Mouse (Mus musculus) sigmoid colon, adult 10 weeks (tissue): Measurements from ENCODE around the gene Ttc30a2. TPM values are rescaled to one million over a fixed set of nuclear protein-coding genes. Genes with fewer than 3 reads are reported as not detected.

ENCODE experiments used
- polyA plus RNA-seq: library from polyadenylated mRNA; stranded (reverse); fragments of 350-450 nt; fragmentation: Illumina TruSeq; extraction: RNeasy Lipid Tissue Mini Kit (QIAGEN cat#74804); gene quantifications from one replicate; pipeline ENCODE4 v1.2.3, GENCODE M21; 2014; ENCODE audit warnings: low read depth, low replicate concordance

The Ttc30a2 gene
- polyA plus RNA-seq, result 0.41 TPM

DNA sequence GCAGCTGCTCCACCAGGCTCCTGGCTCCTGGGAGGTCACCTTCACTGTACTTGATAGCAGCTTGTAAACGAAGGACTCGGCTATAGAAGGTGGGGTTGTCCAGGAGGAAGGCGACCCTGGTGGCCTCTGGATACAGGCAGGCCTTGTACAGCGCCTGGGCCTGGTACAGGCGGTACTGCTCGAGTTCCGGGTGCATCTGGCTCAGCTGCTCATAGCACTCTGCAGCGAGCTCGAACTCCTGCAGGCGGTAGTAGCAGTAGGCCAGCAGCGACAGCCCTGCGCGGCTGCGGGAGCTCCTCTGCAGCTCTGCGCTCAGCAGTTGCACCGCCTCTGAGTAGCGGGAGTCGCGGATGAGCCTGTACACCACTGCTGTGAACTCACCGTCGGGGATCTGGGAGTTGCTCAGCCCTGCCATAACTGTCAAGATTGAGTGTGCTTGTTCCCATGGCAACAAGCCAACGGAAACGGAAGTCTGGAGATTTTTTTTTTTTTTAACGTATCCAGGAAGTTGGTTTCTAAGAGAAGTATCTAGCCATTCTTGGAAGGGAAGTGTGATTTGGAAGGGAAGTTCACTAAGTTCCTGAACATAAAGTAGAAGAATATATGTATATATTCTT is at the start of gene Ttc30a2:
Gene Ttc30a2 (minus strand): TSS at position 419 of the 617 bp plus-strand sequence.

GRCm38 (mm10) chr2:75981440-75982081 is 3.6 kb upstream of the Ttc30a2 start, which contains the start of gene Ttc30a1:
Gene Ttc30a1, minus strand, starts transcription at chr2:75981967.

GRCm38 (mm10) chr2:75938117-75939063 is 39.6 kb downstream of the Ttc30a2 start, which contains the start of gene Ttc30b:
Gene Ttc30b, minus strand, starts transcription at chr2:75938585.

Other genes starting within 250 kb of the Ttc30a2 start
- gene Agps, start 146.0 kb downstream of the Ttc30a2 start, polyA plus RNA-seq, result 104 TPM
- 30.3 TPM for gene Ttc30b, start 39.6 kb downstream of the Ttc30a2 start, polyA plus RNA-seq
- 8.6 TPM for gene Ttc30a1, start 3.8 kb upstream of the Ttc30a2 start, polyA plus RNA-seq